Mouse (Mus musculus) ovary, adult 18-20 months (tissue): ENCODE data around the gene Polr2f.
A peak's percentile ranks its signal among the peaks of the same experiment; 100 is the strongest.

Source experiments
- DNase-seq: peaks from one replicate; pipeline ENCODE4 v3.0.0; 2022; ENCODE audit warnings: low spot score, mixed read lengths

The Polr2f gene

DNA sequence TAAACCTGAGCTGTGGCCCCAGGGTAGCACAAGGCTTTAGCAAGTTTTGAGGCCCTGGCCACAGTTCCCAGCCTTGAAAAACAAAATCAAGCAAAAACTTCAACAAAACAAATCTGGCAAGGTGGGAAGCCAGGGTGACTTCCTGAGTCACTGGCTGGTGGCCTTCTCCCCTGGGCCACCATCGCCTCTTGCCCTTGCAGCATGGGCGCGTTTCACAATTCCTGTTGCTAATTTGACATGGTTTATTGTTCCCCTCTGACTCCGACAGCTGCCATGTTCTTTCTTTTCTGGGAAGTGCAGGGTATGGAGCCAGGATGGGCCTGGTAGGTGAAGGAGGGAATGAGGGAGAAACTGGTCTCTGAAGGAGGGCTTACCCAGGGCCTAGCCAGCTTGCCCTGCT is 18.7 kb upstream of the Polr2f start:
- DNase-seq, result no peak

- no peak for DNase-seq
Observed at GRCm38 (mm10) chr15:79122546-79122945, 18.3 kb upstream of the Polr2f start.

DNA sequence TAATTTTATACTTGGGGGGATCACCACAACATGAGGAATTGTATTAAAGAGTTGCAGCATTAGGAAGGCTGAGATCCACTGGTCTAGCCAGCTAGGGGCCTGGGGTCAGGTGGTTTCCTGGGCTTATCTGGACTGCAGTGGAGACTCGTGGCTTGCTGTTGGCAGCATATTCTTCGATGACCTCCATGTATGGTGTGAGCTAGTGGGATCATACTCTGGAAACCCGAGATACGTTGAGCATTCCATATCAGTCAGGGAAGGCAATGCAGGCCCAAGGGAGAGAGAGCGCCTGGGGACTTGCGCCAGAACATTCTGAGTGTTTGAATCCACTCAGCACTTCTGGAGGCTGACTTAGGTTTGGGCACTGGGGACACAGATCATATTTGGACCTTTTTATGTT is 17.1 kb upstream of the Polr2f start:
- no peak for DNase-seq

- no peak for DNase-seq
Observed at GRCm38 (mm10) chr15:79124331-79124875, 16.4 kb upstream of the Polr2f start.

GRCm38 (mm10) chr15:79126217-79126932 is 14.4 kb upstream of the Polr2f start:
- no peak for DNase-seq

DNA sequence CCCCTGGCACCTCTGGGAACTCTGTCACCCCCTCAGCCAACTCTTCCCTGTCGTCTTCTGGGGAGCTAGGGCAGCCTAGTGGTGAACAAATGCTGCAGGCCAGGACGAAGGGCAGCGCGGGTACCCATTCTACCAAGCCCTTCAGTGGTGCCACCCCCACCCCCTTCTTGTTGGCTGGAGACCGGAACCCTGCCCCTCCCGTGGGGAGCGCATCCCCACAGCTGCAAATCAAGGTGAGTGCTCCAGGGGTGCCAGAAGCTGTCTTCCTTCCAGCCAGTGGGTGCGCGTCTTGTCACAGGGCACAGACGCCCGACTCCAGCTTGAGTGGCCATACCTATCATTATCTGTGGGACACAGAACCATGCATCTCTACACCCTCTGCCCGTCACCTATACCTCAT is 13.7 kb upstream of the Polr2f start:
- DNase-seq, result no peak

GRCm38 (mm10) chr15:79128208-79128607 is 12.6 kb upstream of the Polr2f start:
- DNase-seq, result no peak

DNA sequence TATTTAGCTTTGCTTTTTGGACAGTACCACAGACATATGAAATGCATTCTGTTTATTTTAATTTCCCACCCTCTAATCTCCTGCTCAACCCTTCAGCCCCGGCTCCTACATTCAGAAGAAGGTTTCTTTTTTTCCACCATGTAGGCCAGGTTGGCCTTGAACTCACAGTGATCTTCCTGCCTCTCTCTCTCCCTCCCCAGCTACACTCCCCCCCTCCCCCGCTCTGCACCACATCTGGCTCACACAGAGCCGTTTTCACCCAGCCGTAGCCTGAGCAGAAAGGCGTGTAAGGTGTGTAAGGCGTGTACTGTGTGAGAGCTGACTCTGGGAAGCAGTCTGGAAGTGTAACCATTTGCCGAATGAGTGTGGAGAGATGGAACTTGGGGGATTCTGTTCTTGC is 11.5 kb upstream of the Polr2f start:
- no peak for DNase-seq

DNA sequence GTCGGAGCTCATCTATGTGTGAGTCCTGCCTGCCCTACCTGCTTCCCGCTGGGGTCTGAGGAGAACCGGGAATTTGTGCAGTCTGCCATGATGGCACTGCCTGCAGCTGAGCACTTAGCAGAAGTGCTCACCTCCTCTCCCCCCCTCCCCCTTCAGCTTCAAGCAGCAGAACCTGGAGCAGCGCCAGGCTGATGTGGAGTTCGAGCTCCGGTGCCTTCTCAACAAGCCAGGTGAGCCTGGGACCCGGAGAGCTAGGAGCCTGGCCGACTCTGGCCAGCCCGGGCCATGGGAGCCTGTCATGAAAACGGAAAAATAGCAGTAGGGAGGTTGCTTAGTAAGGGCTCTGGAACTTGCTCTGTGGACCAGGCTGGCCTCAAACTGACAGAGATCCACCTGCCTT is 10.0 kb upstream of the Polr2f start:
- DNase-seq, result no peak

DNA sequence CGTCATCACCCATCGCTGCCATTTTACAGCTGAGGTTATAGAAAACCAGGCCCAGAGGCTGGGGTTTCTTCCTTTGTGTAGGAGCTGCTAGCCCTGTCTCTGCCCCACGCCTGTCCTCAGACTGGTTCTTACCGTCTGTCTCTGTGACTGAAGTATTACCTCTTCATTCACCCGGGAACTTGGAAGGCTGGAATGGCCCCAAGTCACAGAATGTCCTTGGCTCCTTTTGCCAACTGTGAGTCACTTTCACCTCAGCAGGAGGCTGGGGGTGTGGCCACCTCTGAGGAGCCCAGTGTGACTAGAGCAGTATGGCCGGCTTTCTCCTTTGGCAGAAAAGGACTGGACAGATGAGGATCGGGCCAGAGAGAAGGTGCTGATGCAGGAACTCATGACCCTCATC is 9.4 kb upstream of the Polr2f start:
- peak; percentile 79 for DNase-seq

GRCm38 (mm10) chr15:79133191-79133661 is 7.6 kb upstream of the Polr2f start:
- no peak for DNase-seq

DNA sequence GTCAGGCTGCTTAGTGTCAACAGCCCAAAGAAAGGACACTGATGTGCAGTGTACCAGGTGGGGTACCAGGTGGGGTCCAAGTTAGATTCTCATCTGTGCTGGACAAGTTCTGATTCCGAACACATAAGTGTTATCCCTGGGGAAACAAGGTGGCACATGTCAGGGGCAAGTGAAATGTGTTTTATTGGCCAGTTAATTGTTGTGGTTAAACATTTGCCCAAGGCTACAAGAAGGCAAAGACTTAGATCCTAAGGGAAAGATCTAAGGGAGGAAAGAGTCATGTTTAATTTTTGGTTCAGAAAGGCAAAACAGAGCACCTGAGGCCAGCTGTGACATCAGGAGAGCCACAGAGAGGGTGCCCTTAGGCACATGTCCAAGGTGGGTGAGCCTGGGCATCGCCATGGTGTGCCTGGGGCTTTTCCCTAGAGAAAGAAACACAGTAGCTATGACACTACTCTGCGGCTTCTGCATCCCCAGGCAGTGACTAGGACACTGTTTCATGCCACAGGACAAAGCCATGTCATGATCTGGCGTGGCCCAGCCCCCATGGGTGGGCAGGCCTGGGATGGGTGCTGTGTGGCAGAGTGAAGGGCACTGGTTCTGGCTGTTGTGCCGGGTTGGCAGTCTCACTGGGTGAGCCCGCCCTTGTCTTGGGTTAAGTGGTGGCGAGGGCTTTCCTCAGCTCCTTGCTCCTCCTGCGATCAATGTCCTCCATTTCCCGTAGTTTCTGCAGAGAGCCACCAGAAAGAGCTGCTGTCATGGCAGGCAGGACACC is 6.1 kb upstream of the Polr2f start:
- DNase-seq, result no peak

- no peak for DNase-seq
Observed at GRCm38 (mm10) chr15:79135332-79135731, 5.5 kb upstream of the Polr2f start.

- no peak for DNase-seq
Observed at GRCm38 (mm10) chr15:79135783-79136575, 4.8 kb upstream of the Polr2f start.

- no peak for DNase-seq
Observed at GRCm38 (mm10) chr15:79139640-79140039, 1.2 kb upstream of the Polr2f start.

DNA sequence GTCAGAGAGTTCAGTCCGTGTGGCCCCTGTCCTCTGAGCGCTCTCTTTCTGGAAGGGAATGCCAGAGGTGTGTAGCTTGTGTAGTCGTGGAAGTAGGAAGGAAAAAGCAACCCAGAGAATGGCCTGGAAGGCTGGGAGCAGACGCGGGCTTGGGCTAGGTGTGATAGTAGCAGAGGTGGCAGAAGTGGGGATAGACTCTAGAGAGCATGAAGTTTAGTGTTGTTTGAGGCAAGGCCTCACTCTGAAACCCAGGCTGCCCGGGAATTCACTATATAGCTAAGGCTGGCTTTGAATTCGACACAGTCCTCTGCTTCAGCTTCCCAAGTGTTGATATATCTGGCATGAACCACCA is 733 bp downstream of the Polr2f start:
- DNase-seq, result no peak

DNA sequence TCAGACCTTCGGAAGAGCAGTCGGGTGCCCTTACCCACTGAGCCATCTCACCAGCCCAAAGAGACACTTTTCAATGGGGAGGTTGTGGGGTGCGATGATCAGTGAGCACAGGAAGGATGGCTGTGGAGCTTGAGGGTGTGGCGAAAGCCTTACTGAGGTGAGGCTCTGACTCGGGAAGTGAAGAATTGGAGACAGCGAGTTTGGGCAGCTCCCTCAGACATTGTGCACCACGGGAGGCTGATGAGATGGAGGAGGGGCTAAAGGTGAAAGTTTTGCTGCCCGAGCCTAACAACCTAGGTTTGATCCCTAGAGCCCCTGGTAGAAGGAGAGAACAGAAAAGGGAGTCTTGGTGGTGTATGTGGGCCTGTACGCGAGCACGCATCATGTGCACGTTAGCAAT is 2.5 kb downstream of the Polr2f start:
- DNase-seq, result no peak

DNA sequence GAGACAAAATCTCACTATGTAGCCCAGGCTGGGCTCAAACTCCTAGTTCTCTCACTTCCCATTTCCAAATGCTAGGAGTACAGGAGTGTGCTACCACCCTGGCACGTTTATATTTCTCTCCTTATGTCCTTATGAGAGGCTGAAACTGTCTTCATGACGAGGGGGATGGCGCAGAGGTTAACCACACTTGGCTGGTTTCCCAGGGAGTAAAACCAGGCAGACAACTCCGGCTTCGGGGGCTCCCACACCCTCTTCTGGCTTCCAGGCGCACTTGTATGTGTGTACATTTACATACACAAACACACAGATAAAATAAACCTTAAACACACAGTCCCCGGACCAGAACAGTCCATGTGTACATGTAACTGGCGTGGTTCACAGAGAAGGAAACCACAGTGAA is 3.2 kb downstream of the Polr2f start:
- no peak for DNase-seq

DNA sequence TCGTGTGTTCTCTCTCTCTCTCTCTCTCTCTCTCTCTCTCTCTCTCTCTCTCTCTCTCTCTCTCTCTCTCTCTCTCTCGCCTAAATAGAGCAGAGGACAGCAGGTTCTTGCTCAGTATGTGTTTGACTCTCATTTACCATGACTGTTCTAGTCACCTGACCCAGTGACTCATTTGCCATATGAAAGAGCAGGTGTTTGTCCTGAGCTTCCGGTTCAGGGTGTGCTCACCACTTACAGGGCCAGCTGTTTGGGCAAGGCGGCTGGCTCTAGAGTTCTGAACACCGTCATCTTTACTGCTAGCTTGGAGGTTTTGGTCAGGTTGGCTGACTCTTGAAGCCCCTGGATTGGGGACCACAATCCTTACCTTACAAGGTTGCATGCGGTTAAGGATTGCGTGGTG is 4.7 kb downstream of the Polr2f start:
- no peak for DNase-seq

- DNase-seq, result peak; percentile 48
Observed at GRCm38 (mm10) chr15:79148533-79148932, 7.7 kb downstream of the Polr2f start.

GRCm38 (mm10) chr15:79151881-79152280 is 11.1 kb downstream of the Polr2f start:
- no peak for DNase-seq

DNA sequence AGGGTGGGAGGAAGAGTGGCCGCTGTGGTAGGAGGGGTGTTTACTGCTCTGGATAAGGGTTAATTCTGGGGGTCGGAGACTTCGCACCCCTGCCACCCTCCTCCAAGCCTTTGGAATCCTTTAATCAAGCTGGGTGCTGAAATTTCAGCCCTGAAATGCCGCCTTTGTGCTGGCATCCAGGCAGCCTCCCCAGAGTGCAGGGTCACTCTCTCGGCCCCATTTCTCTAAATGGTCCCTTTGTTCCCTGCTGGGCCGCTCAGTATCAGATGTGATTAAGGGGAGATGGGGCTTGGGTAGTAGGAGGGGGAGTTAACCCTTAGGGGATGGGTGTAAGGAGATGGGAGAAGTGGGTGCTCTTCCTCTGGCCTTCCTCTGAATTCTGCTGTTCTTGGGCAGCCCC is 11.9 kb downstream of the Polr2f start:
- no peak for DNase-seq

DNA sequence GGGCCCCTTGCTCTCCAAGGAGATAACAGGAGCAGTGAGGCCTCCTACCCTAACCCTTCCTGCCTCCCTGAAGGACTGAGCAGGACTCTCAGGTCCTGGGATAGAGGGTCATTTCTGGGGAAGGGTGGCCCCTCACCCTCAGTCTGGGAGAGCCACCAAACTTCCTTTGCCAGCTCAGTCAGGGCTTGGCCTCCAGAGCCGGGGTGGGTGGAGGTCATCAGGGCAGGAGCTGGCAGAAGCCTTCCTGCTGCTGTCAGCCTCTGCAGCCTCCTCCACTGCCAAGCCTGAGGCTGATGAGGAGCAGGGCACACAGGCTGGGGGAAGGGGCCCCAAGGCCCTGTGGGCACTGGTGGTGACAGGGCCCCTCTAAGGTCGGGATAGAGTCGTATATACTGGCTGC is 14.8 kb downstream of the Polr2f start:
- DNase-seq, result no peak
